Mouse (Mus musculus): Measurements from ENCODE around the gene Gm20388.

- TF ChIP-seq TAL1 (IDR thresholded peaks at IDR 0.05; ENCODE audit: low read length): no peak
- TF ChIP-seq GATA1 (IDR thresholded peaks at IDR 0.05; ENCODE audit: low read length): no peak
Measured at GRCm38 (mm10) chr8:122547815-122548214, 2637.2 kb downstream of the Gm20388 start.

Measured in erythroblast, embryonic 14.5 days (primary cell).